Mouse (Mus musculus) liver, adult 2 months (tissue): Measurements from ENCODE around the gene Zc3h12d.

Experiments used
- CTCF ChIP-seq: fragments of 200-500 bp; IDR thresholded peaks from 2 replicates; pipeline ENCODE4 v1.5.1; 2011; ENCODE audit warnings: low read depth, low read length, control low read depth
- POLR2A ChIP-seq: fragments of 200-500 bp; IDR thresholded peaks from 2 replicates; pipeline ENCODE4 v1.6.1; 2011; ENCODE audit warnings: low read length, control low read depth; ENCODE audit not compliant: insufficient read depth; ENCODE audit errors: extremely low read depth

GRCm38 (mm10) chr10:7870571-7871315 is 38.5 kb downstream of the Zc3h12d start:
- TF ChIP-seq CTCF = peak; percentile 45; the same call in 1 of the 2 replicates
- no peak for TF ChIP-seq POLR2A
